Mouse (Mus musculus) regulatory T cell (primary cell): ENCODE results near the gene Gstt3.

Experiments used
- in situ Hi-C: fragments of 300-600 bp; cut with MboI, MseI; formaldehyde crosslinking; loops from one replicate; pipeline ENCODE4 v1.15.1; 2025; ENCODE audit warnings: high pct_unique_total_duplicates

Gene Gstt3

DNA sequence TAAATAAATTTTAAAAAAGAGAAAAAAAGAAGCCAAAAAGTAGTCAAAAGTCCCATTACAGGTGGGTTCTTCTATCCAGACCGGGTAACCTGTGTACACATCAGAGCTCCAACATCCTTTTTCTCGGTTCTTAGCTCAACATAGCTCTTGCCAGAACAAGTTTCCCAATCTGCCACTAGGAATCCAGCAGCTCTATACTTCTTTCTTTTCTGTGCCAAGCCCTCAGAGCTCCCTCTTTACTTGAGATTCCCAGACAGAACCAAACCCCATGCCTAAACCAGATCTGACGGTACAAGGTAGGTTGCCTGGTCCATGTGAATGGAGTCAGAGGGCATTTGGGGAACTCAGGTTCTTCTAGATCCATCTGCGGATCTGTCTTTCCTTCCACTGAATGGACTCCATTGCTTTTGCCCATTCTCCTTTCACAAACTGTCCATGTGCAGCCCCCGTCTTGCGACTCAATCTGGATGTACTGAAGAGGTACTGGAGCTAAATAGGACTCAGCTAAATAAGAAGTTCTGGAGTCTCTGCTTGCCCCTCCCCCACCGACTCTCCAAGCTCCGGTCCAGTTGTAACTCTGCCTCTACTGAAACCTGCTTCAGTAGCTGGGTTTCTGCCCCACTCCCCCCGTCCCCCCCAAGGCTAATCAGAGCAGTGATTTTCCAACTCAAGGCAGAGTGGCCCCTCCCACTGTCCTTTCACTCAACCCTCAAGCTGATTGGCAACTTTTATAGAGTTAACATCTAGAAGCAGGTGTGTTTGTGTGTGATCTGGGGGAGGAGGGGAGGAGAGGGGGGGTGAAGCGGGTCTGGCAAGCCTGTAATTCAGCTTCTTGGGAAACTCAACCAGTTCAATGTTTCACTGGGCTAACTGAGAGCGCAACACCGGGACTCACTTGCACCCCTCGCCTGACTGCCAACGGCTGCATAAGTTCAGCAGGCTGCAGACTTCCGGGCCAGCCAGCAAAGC lies 1.7 kb downstream of the Gstt3 start:
- in situ Hi-C loops: no loop called here

GRCm38 (mm10) chr10:75777885-75778284 lies 3.3 kb downstream of the Gstt3 start:
- in situ Hi-C loops: no loop called here

DNA sequence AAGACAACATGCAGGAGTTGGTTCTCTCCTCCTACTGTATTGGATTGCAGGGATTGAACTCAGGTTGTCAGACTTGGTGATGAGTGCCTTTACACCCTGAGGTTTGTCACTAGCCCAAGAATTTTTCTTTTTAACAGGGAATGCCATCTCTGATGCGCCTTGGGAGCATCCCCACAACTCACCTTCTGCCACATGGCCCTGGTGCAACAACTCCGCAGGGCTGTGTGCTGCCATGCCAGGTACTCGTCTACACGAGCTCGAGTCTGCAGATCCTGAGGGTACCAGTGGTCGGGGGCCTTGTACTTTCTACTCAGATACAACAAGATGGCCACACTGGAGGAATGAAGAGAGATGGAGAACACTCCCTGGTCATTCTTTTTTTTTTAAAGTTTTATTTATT lies 4.7 kb downstream of the Gstt3 start:
- in situ Hi-C loops: no loop called here

GRCm38 (mm10) chr10:75774587-75774986 lies 6.6 kb downstream of the Gstt3 start:
- in situ Hi-C loops: no loop called here

- in situ Hi-C loops: no loop called here
Observed at GRCm38 (mm10) chr10:75774102-75774501, 7.1 kb downstream of the Gstt3 start.

GRCm38 (mm10) chr10:75772795-75773664 lies 8.2 kb downstream of the Gstt3 start, which contains the start of gene Ddt:
Ddt (minus strand) TSS chr10:75773414.
- in situ Hi-C loops: no loop called here

- in situ Hi-C loops: loop anchor here (5.0 kb wide), 1 partner anchor 60 kb away; no protein-coding TSS in a partner anchor
Observed at GRCm38 (mm10) chr10:75767756-75768155, 13.5 kb downstream of the Gstt3 start.

DNA sequence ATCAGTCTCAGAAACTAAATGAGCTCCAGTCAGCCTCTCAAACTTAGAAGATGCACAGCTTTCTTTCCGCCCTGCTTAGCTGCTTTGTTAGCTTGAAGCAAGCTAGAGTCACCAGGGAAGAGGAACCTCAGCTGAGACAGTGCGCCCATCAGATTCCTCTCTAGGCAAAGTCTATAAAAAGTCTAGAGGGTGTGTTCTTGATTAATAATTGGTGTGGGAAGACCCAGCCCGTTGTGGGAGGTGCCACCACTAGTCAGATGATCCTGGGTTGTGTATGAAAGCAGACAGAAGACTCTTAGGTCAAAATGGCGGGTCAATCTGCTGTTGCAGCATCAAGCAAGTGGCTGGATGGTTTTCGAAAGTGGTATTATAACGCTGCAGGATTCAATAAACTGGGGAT lies 14.4 kb downstream of the Gstt3 start:
- in situ Hi-C loops: loop anchor here (5.0 kb wide), 1 partner anchor 60 kb away; no protein-coding TSS in a partner anchor

DNA sequence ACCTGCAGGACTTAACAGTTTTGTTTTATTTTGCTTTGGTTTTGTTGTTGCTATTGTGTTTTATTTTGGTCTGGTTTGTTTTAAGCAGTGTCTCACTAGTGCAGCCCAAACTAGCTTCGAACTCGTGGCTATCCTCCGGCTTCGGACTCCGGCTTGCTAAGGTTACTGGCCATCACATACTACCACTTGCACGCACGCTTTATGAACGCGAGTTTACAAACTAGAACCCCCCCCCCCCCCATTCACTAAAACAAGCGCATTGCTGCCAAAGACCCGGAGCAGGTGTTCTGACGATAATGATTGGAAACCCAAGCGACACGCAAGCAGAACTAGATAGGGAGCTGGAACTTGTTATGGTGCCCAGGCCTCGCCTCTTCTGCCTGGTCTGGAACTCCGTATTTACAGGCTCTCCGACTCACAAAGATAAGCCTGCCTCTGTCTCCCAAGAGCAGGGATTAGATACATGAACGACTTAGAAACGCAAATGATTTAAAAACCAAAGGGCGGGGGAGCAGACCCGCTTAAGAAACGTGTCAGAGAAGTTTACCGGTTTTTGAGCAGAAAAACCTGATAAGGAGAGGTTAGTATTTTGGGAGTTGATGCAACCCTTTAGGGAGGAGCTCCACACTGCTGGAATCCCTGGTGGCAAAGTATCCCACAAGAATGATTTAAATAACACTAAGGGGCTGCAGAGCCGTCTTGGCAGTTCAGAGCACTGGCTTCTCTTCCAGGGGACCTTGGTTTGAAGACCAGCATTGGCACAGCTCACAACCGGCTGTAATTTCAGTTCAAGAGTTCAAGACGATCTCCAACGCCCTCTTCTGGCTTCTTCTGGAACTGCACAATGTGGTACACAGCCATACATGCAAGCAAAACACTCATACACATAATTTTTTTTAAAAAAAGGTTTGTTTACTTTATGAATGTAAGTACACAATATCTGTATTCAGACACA lies 16.4 kb downstream of the Gstt3 start:
- in situ Hi-C loops: loop anchor here (5.0 kb wide), 1 partner anchor 63 kb away; no protein-coding TSS in a partner anchor

DNA sequence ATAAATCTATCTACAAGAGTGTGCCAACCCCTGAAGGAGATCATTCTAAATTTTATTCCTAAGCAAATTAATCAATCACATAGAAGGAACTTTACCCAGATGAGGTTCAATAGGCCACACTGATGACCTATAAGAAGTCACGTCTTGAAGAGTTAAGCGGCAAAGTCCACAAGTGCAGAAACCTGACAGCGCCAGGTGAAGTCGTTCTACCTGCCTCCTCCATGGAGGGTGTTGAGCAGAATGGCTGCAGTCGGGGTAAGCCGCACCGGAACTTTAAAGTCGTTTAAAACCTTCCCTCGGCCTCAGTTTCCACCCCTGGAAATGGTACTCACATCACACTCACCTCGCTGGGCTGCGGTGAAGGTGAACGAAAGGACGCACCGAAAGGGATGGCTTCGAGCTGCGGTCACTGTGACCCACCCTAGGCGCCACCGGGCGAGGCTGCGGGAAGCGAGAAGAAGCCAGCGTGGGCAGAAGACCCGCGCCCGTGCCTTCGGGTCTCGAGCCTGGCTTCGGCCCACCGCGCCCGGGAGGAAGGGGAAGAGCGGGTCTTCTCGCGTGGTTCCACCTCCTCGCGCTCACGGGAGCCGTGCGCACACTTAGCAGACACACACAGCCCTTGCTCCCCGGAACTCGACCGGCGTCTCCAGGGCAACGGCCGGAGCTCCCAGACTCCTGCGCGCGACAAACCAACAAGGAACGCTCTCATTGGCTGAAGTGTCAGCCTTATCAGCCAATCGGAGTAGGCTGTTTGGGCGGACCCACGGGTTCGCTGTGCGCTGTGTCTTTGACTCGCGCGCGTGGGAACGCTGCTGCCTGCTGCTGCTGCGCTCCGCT lies 17.3 kb downstream of the Gstt3 start, which contains the start of gene Cabin1:
Cabin1 (minus strand) TSS at position 660 of the 837 bp plus-strand sequence.
- in situ Hi-C loops: no loop called here

GRCm38 (mm10) chr10:75762413-75762812 lies 18.8 kb downstream of the Gstt3 start:
- in situ Hi-C loops: no loop called here

GRCm38 (mm10) chr10:75760311-75760710 lies 20.9 kb downstream of the Gstt3 start:
- in situ Hi-C loops: no loop called here

DNA sequence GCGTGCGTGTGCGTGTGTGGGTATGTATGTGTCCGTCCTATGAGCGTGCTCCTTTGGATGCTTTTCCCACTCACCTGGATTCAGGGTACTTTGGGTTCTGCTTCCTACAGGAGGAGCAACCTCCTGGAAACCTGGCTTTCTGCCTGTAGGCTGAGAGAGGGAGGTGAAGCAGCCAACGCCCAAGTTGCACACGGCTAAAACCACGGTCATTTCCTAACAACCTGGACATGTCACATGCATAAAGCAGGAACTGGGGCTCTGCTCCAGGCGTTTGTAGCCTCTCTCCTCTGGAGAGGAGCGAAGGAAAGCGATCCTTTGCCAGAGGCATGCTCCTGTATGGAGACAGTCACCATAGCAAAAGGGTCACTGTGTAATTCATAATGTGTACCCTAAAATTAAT lies 24.5 kb downstream of the Gstt3 start:
- in situ Hi-C loops: no loop called here

- in situ Hi-C loops: loop anchor here (5.0 kb wide), 1 partner anchor 113 kb away; no protein-coding TSS in a partner anchor
Observed at GRCm38 (mm10) chr10:75744017-75744416, 37.2 kb downstream of the Gstt3 start.

DNA sequence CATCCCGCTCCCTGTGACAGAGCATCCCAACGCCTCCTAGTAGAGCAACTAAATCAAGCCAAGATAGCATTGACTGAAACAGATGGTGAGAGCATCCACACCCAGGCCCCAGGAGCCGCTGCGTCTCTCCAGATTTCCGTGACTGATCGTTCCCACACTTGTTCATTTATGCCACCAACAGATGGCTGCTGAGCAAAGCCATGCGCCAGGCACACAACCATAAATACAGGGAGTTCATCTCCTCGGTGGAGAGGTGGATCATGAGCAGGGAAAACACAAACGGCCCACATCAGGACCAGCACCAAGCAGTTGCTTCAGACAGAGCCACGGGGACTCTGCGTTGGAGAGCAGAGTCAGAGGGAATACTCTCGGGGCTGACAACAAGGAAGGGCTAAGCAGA lies 37.8 kb downstream of the Gstt3 start:
- in situ Hi-C loops: loop anchor here (5.0 kb wide), 1 partner anchor 114 kb away; no protein-coding TSS in a partner anchor

- in situ Hi-C loops: loop anchor here (5.0 kb wide), 1 partner anchor 116 kb away; no protein-coding TSS in a partner anchor
Observed at GRCm38 (mm10) chr10:75740866-75741265, 40.3 kb downstream of the Gstt3 start.

DNA sequence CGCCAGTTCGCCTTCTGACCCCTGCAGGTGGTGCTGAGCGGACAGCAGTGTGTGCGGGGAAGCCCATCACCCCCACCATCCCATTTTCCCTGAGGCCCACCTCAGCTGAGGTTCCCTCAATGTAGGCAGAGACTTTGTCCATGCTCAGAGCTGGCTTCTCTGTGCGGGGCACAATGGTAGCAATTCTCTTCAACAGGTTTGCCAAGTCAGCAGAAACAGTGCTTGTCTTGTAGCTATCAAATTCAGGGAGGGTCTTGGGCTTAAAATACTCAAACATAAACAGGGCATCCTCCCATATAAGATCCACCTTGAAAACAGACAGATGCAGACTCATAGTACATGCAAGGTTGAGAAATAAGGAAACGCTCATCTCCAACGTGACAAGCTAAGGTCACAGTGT lies 55.8 kb downstream of the Gstt3 start:
- in situ Hi-C loops: no loop called here
